Mouse (Mus musculus) heart, adult 18-20 months (tissue): ENCODE measurements around the gene Sept9. TPM values are rescaled to one million over a fixed set of nuclear protein-coding genes. Genes with fewer than 3 reads are reported as not detected.
"Not testable (repeated sequence)": the region's sequence is repeated elsewhere in the genome, so short reads cannot be mapped to it uniquely, and the experiment has no call there.

ENCODE experiments used
- DNase-seq, 2 experiments: peaks; one replicate each; pipeline ENCODE4 v3.0.0; 2021 to 2022; ENCODE audit warnings: mixed read lengths in 1 of 2
- total RNA-seq, 2 experiments: library from RNA; stranded (reverse); gene quantifications; 2 replicates each; pipeline ENCODE4 v1.2.3; 2021

The Sept9 gene
- total RNA-seq, 2 experiments from 2014 or later = 32.7 to 33.4 TPM

GRCm38 (mm10) chr11:117312028-117312901 is 112.8 kb downstream of the Sept9 start:
- DNase-seq = peak; percentile 88 to 93

- DNase-seq = peak; percentile 75 to 78
These were observed 113.5 kb downstream of the Sept9 start for GRCm38 (mm10) chr11:117312936-117313335.

- DNase-seq = no peak
These were observed 114.0 kb downstream of the Sept9 start for GRCm38 (mm10) chr11:117313446-117313845.

GRCm38 (mm10) chr11:117314026-117314425 is 114.6 kb downstream of the Sept9 start:
- DNase-seq = peak; percentile 68 to 71

GRCm38 (mm10) chr11:117314520-117314919 is 115.1 kb downstream of the Sept9 start:
- no peak for DNase-seq

GRCm38 (mm10) chr11:117315309-117315708 is 115.8 kb downstream of the Sept9 start:
- DNase-seq = peak; percentile 79 to 86

- DNase-seq = peak; percentile 61 to 74
These were observed 117.2 kb downstream of the Sept9 start for GRCm38 (mm10) chr11:117316441-117317331.

- DNase-seq = peak in 1 of 2 experiments; percentile 46
These were observed 118.1 kb downstream of the Sept9 start for GRCm38 (mm10) chr11:117317429-117318101.

- DNase-seq = peak in 1 of 2 experiments; percentile 25
These were observed 118.7 kb downstream of the Sept9 start for GRCm38 (mm10) chr11:117318202-117318601.

GRCm38 (mm10) chr11:117318731-117319542 is 119.5 kb downstream of the Sept9 start:
- peak in 1 of 2 experiments; percentile 51 for DNase-seq

GRCm38 (mm10) chr11:117319543-117320335 is 120.3 kb downstream of the Sept9 start:
- DNase-seq = peak; percentile 61 to 84

- no peak for DNase-seq
These were observed 121.0 kb downstream of the Sept9 start for GRCm38 (mm10) chr11:117320482-117320881.

- no peak for DNase-seq
These were observed 122.0 kb downstream of the Sept9 start for GRCm38 (mm10) chr11:117321311-117321971.

- DNase-seq = no peak
These were observed 122.8 kb downstream of the Sept9 start for GRCm38 (mm10) chr11:117322311-117322710.

GRCm38 (mm10) chr11:117322730-117323579 is 123.5 kb downstream of the Sept9 start:
- no peak for DNase-seq

GRCm38 (mm10) chr11:117323976-117324574 is 124.6 kb downstream of the Sept9 start:
- DNase-seq = no peak

- not testable (repeated sequence) for DNase-seq
These were observed 125.3 kb downstream of the Sept9 start for GRCm38 (mm10) chr11:117324718-117325117.

- DNase-seq = no peak
These were observed 125.6 kb downstream of the Sept9 start for GRCm38 (mm10) chr11:117325131-117325467.
